Mouse (Mus musculus) layer of hippocampus, adult 11-12 months (tissue): ENCODE data around the gene Slc13a3.
A peak's percentile ranks its signal among the peaks of the same experiment; 100 is the strongest.

ENCODE experiments used
- DNase-seq: peaks from one replicate; pipeline ENCODE4 v3.0.0; 2022; ENCODE audit warnings: low spot score

Gene Slc13a3

GRCm38 (mm10) chr2:165475850-165476249 lies 2.8 kb upstream of the Slc13a3 start:
- DNase-seq: no peak

DNA sequence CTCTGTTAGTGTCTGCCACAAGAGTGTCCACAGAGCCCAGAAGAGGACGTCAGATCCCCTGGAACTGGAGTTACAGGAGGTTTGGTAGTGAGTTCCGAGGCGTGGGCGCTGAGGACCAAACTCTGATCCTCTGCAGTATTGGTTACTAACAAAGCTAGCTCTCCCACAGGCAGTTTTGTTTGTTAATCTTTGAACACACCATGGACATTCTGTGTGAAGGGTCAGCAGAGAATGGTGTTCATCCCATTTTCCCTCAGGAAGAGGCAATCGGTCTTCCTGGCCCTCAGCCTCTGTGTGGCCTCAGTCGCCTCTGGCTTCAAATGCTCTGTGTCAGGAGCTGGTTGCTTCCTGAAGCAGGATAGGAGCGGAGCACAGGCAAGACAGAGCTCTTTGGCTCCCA lies 2.4 kb upstream of the Slc13a3 start:
- DNase-seq: no peak

- no peak for DNase-seq
Measured at GRCm38 (mm10) chr2:165471943-165472342, 1.1 kb downstream of the Slc13a3 start.

DNA sequence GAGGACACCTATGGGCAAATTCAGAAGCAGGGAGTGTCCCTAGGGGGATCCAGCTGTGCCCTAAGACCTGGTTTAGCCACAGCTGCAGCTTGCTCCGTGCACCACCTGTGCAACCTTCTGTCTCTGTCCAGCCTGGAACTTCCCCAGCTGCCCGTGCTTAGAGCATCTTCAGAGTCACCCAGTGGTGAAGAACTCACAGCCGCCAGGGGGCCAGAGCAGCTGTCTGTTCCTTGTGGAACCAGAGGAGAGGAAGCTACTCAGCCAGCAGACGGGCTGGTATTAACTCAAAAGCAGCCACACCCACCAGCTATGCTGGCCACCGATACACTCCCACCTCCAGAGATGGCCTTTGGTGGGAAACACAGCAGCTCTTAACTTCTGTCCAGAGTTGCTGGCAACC lies 2.9 kb downstream of the Slc13a3 start:
- DNase-seq: no peak

- DNase-seq: no peak
Measured at GRCm38 (mm10) chr2:165467824-165468452, 5.1 kb downstream of the Slc13a3 start.

GRCm38 (mm10) chr2:165459663-165460062 lies 13.4 kb downstream of the Slc13a3 start:
- DNase-seq: no peak

DNA sequence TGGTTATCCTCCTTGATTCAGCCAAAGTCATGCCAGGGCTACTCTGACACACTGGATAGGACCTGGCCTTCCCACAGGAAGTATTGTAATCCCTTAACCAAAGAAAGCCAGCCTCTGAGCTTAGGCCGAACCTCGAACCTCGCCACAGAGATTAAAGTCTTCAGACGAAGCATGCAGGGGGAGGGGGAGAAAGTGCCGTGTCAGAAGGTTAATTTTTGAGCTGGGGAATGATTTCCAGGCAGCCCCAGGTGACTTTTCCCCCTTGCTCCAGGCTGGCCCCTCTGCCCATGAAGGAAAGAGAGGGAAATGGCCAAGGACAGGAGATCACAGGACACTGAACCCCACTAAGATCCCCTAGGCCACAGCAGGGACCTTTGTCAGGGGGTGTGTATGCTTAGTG lies 14.8 kb downstream of the Slc13a3 start:
- DNase-seq: no peak

GRCm38 (mm10) chr2:165456710-165457109 lies 16.3 kb downstream of the Slc13a3 start:
- DNase-seq: no peak

DNA sequence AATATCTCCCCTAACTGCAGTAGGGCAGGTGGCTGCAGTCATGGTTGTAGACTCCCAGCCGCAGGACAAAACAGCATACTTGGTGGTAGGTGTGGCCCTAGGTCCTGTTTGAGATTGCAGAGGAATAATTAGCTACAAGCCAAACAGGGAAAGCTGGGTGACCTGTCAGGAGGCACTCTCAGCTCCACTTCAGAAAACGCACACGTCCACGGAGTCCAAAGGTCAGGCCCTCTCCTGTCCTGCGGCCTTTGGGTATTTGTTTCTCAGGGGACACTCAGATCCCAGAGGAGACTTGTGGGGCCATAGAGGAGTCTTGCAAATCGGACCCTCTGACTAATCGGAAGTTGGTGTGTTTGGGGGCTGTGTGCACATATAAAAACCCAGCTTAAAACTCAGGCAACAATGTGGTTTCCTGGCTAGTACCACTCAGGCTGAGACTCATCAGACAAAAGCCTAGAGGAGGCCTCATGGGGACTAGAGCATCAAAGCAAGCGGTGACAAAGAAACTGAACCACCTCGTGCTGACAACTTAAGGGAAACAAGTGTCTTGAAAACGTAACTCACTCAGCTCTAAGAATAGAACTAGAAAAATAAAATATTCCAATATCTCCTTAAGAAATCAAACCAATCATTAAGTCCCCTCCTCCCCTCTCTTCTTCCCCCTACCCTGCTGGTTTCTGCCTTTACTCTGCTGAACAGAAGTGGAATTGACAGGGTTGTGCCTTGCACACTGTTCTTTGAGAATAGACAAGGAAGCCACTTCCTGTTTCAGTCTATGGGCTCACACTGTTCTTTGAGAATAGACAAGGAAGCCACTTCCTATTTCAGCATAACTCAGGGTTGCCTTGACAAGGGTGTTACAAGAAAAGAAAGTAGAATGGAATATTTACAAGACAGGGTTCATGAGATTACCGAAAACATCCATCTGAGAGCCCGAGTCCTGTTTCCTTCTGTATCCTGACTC lies 20.0 kb downstream of the Slc13a3 start:
- no peak for DNase-seq

GRCm38 (mm10) chr2:165448475-165448874 lies 24.6 kb downstream of the Slc13a3 start:
- no peak for DNase-seq

GRCm38 (mm10) chr2:165444861-165445260 lies 28.2 kb downstream of the Slc13a3 start:
- DNase-seq: no peak

DNA sequence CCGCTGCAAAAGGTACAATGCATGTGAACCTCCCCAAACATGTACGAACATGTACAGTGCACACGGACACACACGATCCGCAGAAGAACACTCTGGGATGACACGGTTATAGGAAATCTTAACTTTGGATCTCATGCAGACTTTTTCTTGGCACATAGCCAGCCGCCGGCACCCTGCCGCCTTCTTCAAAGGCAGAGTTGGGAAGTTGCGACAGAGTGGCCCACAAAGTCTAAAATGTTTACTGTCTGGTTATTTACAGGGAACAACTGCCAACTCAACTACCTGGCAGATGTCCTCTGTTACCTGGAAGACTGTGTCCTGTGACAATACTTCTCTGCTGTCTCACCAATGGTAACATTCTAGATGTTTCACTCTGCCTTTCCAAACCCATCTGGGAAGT lies 30.0 kb downstream of the Slc13a3 start:
- DNase-seq: no peak

- no peak for DNase-seq
Measured at GRCm38 (mm10) chr2:165441613-165442012, 31.4 kb downstream of the Slc13a3 start.

DNA sequence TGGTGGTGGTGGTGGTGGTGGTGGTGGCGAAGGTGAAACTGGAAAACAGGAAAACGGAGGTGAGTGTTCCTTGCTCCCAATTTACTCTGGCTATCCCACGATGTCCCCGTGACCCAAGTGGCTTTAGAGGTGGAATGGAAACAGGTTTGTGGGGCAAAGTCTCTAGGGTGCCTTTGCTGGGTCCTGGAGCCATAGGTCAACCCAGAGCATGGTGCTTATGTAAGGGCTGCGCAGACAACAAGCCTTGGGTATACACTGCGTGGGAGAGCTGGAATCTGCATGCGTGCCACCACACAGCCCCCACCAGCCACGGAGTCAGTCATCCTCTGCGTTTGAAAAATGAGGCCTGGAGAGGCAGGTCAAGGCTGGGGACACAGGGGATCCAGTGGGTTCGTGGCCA lies 33.4 kb downstream of the Slc13a3 start:
- no peak for DNase-seq

DNA sequence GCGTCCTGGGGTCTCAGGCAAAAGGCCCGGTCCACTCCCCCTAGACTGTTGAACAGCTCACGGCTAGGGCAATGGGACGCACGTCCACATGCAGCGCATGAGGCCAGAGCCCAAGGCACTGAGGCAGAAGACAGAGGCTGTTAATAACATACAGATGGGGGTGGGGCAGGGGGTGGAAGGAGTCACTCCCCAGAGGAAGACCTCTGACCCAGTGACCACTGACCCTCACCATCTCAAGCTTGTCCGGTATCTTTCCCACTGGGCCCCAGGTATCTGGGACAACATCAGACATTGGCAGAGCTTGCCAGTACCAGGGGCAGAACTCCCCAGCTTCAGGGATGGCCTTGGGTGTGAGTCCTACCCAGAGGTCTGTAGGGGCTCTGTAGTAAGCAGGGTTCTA lies 34.1 kb downstream of the Slc13a3 start:
- no peak for DNase-seq

DNA sequence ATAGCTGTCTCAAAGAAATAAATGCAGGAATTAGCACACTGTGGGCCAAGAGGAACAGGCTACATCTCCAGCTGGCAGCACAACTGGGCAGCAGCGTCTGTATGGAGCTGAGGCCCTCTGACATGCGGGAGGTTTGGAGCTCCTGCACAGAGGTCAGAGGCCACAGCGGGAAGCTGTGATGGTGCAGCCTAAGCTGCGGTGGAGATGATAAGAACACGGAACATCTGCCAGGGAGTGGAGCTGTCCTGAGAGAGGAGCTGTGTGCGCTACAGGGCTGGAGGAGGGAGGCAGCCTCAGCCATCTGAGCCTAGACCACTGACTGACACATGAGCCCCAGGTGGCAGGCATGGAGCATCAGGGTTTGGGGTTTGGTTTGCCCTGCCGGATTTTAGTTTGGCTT lies 44.3 kb downstream of the Slc13a3 start:
- no peak for DNase-seq

DNA sequence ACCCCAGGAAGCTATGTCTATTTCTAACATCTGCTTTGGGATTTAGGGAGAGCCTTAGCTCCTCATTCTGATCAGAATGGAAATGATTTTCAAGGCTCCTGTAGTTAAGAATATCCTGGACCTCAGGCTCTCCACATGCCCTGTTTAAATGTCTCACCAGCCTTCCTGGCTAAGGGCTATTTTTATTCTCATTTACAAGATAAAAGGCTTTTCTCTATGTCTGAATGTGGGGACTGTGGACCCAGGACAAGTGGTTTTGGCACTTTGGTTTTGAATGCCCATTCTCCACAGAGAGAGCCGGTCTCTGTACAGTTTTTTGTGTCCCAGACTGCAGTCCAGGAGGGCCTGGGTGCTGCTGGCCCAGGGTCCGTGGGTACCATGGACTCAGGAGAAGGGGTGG lies 52.8 kb downstream of the Slc13a3 start:
- no peak for DNase-seq

DNA sequence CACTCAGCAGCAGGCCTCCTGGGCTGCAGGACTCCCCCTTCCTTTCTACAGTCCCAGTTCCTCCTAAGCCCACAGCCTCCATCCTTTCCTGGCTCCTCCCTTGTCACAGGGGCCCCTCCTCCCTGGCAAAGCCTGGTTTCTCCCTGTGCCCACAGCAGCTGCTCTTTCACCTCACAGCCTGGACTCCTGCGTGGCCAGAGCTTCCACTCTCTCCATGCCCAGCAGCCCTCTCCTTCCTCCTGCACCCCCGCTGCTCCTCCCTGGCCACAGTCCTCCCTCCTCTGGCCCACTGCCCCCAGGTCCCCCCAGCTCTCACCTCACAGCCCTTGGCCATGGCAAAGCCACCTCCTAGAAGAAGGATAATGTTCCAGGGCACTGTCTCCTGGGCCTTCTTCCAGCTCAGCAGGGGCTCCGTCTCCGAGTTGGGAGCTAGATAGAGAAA lies 53.3 kb downstream of the Slc13a3 start:
- peak; percentile 38 for DNase-seq

- DNase-seq: no peak
Measured at GRCm38 (mm10) chr2:165418577-165418976, 54.5 kb downstream of the Slc13a3 start.

DNA sequence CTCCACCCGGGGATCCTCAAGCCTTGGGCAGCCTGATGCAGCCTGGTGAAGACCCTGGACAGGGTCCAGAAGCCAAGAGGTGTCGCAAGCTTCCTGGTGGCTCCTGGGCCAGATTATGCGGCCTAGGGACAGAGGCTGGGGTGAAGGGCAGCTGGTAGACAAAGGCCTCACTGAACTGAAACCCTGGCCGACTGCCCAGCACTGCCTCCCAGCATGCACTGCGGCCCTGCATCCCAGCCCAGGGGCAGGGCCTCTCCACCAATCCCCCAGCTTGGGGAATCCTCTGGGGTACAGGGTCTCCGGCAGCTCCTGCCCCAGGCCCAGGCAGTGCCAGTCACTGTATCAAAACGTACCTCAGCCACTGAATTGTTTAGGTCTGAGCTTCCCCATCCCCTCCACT lies 55.7 kb downstream of the Slc13a3 start:
- peak; percentile 85 for DNase-seq

- DNase-seq: no peak
Measured at GRCm38 (mm10) chr2:165415795-165416194, 57.2 kb downstream of the Slc13a3 start.

GRCm38 (mm10) chr2:165415141-165415721 lies 57.8 kb downstream of the Slc13a3 start:
- DNase-seq: no peak

GRCm38 (mm10) chr2:165414321-165414720 lies 58.7 kb downstream of the Slc13a3 start:
- DNase-seq: no peak
